Mouse (Mus musculus) heart, embryonic 14.5 days (tissue): ENCODE measurements around the gene Tpm1. TPM values are rescaled to one million over a fixed set of nuclear protein-coding genes. Genes with fewer than 3 reads are reported as not detected.

Source experiments
- ATAC-seq: fragments of 200-750 bp; cut with Nextera tagmentation; 2 replicates; pipeline ENCODE4 v1.8.0; 2017; ENCODE audit warnings: low read depth, moderate TSS enrichment; ENCODE audit not compliant: insufficient number of reproducible peaks, insufficient read depth, low FRiP score
- H3K27ac ChIP-seq, 2 experiments: fragments of 200-500 bp in 1 of 2; fragments of 300-500 bp in 1 of 2; sonication (generic) in 1 of 2; replicated peaks in 1 of 2; 2 replicates each; pipeline ENCODE4 v1.5.1; 2012 to 2014; ENCODE audit warnings: low read depth in 2 of 2, low read length in 2 of 2, control low read depth in 1 of 2, mild to moderate bottlenecking in 1 of 2, mixed read lengths in 1 of 2; ENCODE audit not compliant: control insufficient read depth in 1 of 2, insufficient read depth in 1 of 2
- H3K27me3 ChIP-seq: fragments of 300-500 bp; sonication (generic); 2 replicates; pipeline ENCODE4 v1.6.1; 2014; ENCODE audit warnings: mild to moderate bottlenecking, low read length, control low read depth; ENCODE audit not compliant: control insufficient read depth, insufficient read depth
- H3K36me3 ChIP-seq: fragments of 300-500 bp; sonication (generic); 2 replicates; pipeline ENCODE4 v1.6.1; 2014; ENCODE audit warnings: mild to moderate bottlenecking, control low read depth, low read length, mixed read lengths; ENCODE audit not compliant: control insufficient read depth, insufficient read depth
- H3K4me1 ChIP-seq, 2 experiments: fragments of 200-500 bp in 1 of 2; fragments of 300-500 bp in 1 of 2; sonication (generic) in 1 of 2; 2 replicates each; pipeline ENCODE4 v1.6.1; 2012 to 2014; ENCODE audit warnings: low read length in 2 of 2, control low read depth in 1 of 2, mixed read lengths in 1 of 2; ENCODE audit not compliant: control insufficient read depth in 2 of 2, insufficient read depth in 2 of 2
- H3K4me2 ChIP-seq: fragments of 300-500 bp; sonication (generic); 2 replicates; pipeline ENCODE4 v1.6.1; 2014; ENCODE audit warnings: mild to moderate bottlenecking, low read length
- H3K4me3 ChIP-seq, 2 experiments: fragments of 200-500 bp in 1 of 2; fragments of 300-500 bp in 1 of 2; sonication (generic) in 1 of 2; 2 replicates each; pipeline ENCODE4 v1.5.1; 2012 to 2014; ENCODE audit warnings: low read length in 2 of 2, mild to moderate bottlenecking in 2 of 2, control low read depth in 1 of 2, low read depth in 1 of 2, moderate library complexity in 1 of 2; ENCODE audit not compliant: control insufficient read depth in 1 of 2, insufficient read depth in 1 of 2
- H3K9ac ChIP-seq: fragments of 300-500 bp; sonication (generic); 2 replicates; pipeline ENCODE4 v1.6.1; 2014; ENCODE audit warnings: mild to moderate bottlenecking, low read length
- H3K9me3 ChIP-seq: fragments of 300-500 bp; sonication (generic); 2 replicates; pipeline ENCODE4 v1.6.1; 2016; ENCODE audit warnings: low read length, control low read depth; ENCODE audit not compliant: control insufficient read depth
- WGBS: fragments of 180-500 bp; shearing (Covaris S2); extraction: QIAGEN DNeasy Blood & Tissue Kit; methylation state at CpG from one replicate; pipeline ENCODE4 v1.1.7; 2014; 5-methylcytosine and 5-hydroxymethylcytosine counted together
- polyA plus RNA-seq: library from polyadenylated mRNA; unstranded; fragments of >200 nt; fragmentation: Nextera tagmentation; extraction: Ambion mirVana; gene quantifications from 2 replicates; pipeline ENCODE4 v1.2.1, GENCODE M21; 2014

The Tpm1 gene
- polyA plus RNA-seq, 1 experiment from 2014 or later: 5,210 TPM

- H3K27ac ChIP-seq: no peak overlapping the region
- H3K9me3 ChIP-seq: no peaks in the 10 kb centered on the region
- no peak overlapping the region for H3K4me3 ChIP-seq
- peaks cover 4 to 9% of the 10 kb centered on the region in 2 experiments; a peak in 3 of 4 replicates for H3K4me1 ChIP-seq
- H3K4me2 ChIP-seq: no peak overlapping the region
- H3K36me3 ChIP-seq: no peaks in the 10 kb centered on the region
- ATAC-seq: no peak
- H3K9ac ChIP-seq: no peak overlapping the region
- 40% methylated on average over 4 of the region's 4 CpGs for WGBS
- H3K27me3 ChIP-seq: no peaks in the 10 kb centered on the region
Observed at GRCm38 (mm10) chr9:67083801-67084200, 34.6 kb upstream of the Tpm1 start.

- ATAC-seq: no peak
- H3K9me3 ChIP-seq: no peaks in the 10 kb centered on the region
- H3K27ac ChIP-seq: 0 out of 4 replicates have a peak overlapping the region, but pooled peaks of 1 of the 2 experiments have one; percentile 11
- H3K36me3 ChIP-seq: no peaks in the 10 kb centered on the region
- 52% methylated on average over 5 of the region's 5 CpGs for WGBS
- no peak overlapping the region for H3K9ac ChIP-seq
- no peaks in the 10 kb centered on the region for H3K27me3 ChIP-seq
- H3K4me3 ChIP-seq: no peak overlapping the region
- no peak overlapping the region for H3K4me2 ChIP-seq
- H3K4me1 ChIP-seq: peaks cover 11 to 23% of the 10 kb centered on the region in 2 experiments
Observed at GRCm38 (mm10) chr9:67081688-67082087, 32.5 kb upstream of the Tpm1 start.

GRCm38 (mm10) chr9:67077658-67078319 lies 28.6 kb upstream of the Tpm1 start:
- H3K4me1 ChIP-seq: peaks cover 11 to 23% of the 10 kb centered on the region in 2 experiments
- H3K27ac ChIP-seq: peak overlapping the region; percentile 42 to 70
- no peak for ATAC-seq
- WGBS: 3% methylated on average over 8 of the region's 8 CpGs
- H3K9ac ChIP-seq: peak overlapping the region; percentile 49; the same call in 1 of the 2 replicates
- peak overlapping the region; percentile 39; the same call in 1 of the 2 replicates for H3K4me2 ChIP-seq
- H3K4me3 ChIP-seq: no peak overlapping the region
- H3K27me3 ChIP-seq: no peaks in the 10 kb centered on the region
- H3K9me3 ChIP-seq: no peaks in the 10 kb centered on the region
- no peaks in the 10 kb centered on the region for H3K36me3 ChIP-seq

GRCm38 (mm10) chr9:67077266-67077657 lies 28.1 kb upstream of the Tpm1 start:
- 32% methylated on average over 7 of the region's 7 CpGs for WGBS
- H3K36me3 ChIP-seq: no peaks in the 10 kb centered on the region
- H3K4me2 ChIP-seq: no peak overlapping the region
- H3K4me3 ChIP-seq: no peak overlapping the region
- peak overlapping the region in 1 of 2 experiments; percentile 42; a peak in 2 of 4 replicates for H3K27ac ChIP-seq
- no peaks in the 10 kb centered on the region for H3K9me3 ChIP-seq
- ATAC-seq: no peak
- H3K9ac ChIP-seq: no peak overlapping the region
- H3K27me3 ChIP-seq: no peaks in the 10 kb centered on the region
- peaks cover 11 to 23% of the 10 kb centered on the region in 2 experiments for H3K4me1 ChIP-seq

- H3K4me3 ChIP-seq: no peak overlapping the region
- no peak overlapping the region for H3K4me2 ChIP-seq
- no peak overlapping the region for H3K27ac ChIP-seq
- no peaks in the 10 kb centered on the region for H3K9me3 ChIP-seq
- no peak for ATAC-seq
- H3K27me3 ChIP-seq: no peaks in the 10 kb centered on the region
- H3K36me3 ChIP-seq: no peaks in the 10 kb centered on the region
- 53% methylated on average over 2 of the region's 2 CpGs for WGBS
- H3K4me1 ChIP-seq: peaks cover 10 to 17% of the 10 kb centered on the region in 2 experiments
- H3K9ac ChIP-seq: no peak overlapping the region
Observed at GRCm38 (mm10) chr9:67072182-67072581, 23.0 kb upstream of the Tpm1 start.

- Histone ChIP-seq H3K27me3 (no peaks in the 10 kb centered on the region), H3K4me3 (no peak overlapping the region), H3K4me1 (peaks cover 10 to 16% of the 10 kb centered on the region in 2 experiments), H3K9ac (0 out of 2 replicates have a peak overlapping the region, but pooled peaks have one; percentile 14), H3K9me3 (no peaks in the 10 kb centered on the region), H3K36me3 (no peaks in the 10 kb centered on the region), H3K27ac (peak overlapping the region; percentile 64 to 75), H3K4me2 (no peak overlapping the region)
- no peak for ATAC-seq
- WGBS: 23% methylated on average over 7 of the region's 7 CpGs
Observed at GRCm38 (mm10) chr9:67071596-67071995, 22.4 kb upstream of the Tpm1 start.

- no peak for ATAC-seq
- Histone ChIP-seq H3K27me3 (no peaks in the 10 kb centered on the region), H3K4me3 (no peak overlapping the region), H3K9ac (no peak overlapping the region), H3K4me2 (no peak overlapping the region), H3K9me3 (no peaks in the 10 kb centered on the region), H3K27ac (peak overlapping the region; percentile 64 to 75), H3K4me1 (peaks cover 10 to 16% of the 10 kb centered on the region in 2 experiments), H3K36me3 (no peaks in the 10 kb centered on the region)
- 15% methylated on average over 6 of the region's 6 CpGs for WGBS
Observed at GRCm38 (mm10) chr9:67071103-67071502, 21.9 kb upstream of the Tpm1 start.
